Comparison of ENCODE assay signal across 20 mouse cellular contexts in genomic region chr8:115226781-115227583, GRCm38 (mm10).
DNase-seq lines count a peak whose midpoint lies in the region; ATAC-seq and TF ChIP-seq lines count a peak whose summit lies in the region.
"Had no signal": no experiment of that assay in that cellular context is flagged by ENCODE, and none has a peak within 500 bp of the region (broad histone marks: within the 10 kb centered on the region; RNA-seq: fewer than 3 reads in every experiment).

No protein-coding gene starts in this region.

- 63% methylated on average over 20 of the region's 20 CpGs for WGBS in lung, embryonic 14.5 days
- WGBS in liver, postnatal 0 days (ENCODE audit: insufficient replicate concordance) = 43% methylated on average over 20 of the region's 20 CpGs

- H3K27ac ChIP-seq in lung, embryonic 14.5 days (ENCODE audit: low read depth) = no peak overlapping the region
- H3K27ac ChIP-seq in CH12.LX (ENCODE audit: insufficient read depth, low read depth) = no peak overlapping the region
- H3K27ac ChIP-seq in liver, postnatal 0 days (ENCODE audit: low read depth) = no peak overlapping the region
- H3K27ac ChIP-seq: hindbrain, embryonic 15.5 days; left cerebral cortex, adult 2 months; limb, embryonic 12.5 days; liver, embryonic 14.5 days; midbrain, embryonic 12.5 days had no signal

- H3K79me2 ChIP-seq in CH12.LX (replicated peaks; ENCODE audit: control insufficient read depth, extremely low read depth, insufficient read depth, poor library complexity, severe bottlenecking) = no peaks in the 10 kb centered on the region

- no peaks in the 10 kb centered on the region; the same call in none of the 2 replicates for H3K4me1 ChIP-seq in lung, embryonic 14.5 days (ENCODE audit: insufficient read depth)
- peaks cover 0 to 11% of the 10 kb centered on the region in 2 experiments; a peak in 2 of 4 replicates for H3K4me1 ChIP-seq in CH12.LX (ENCODE audit: control insufficient read depth in 1 of 2, insufficient read depth in 2 of 2)
- no peaks in the 10 kb centered on the region for H3K4me1 ChIP-seq in liver, postnatal 0 days (ENCODE audit: insufficient read depth)
- H3K4me1 ChIP-seq: midbrain, embryonic 12.5 days had no signal

- peak; percentile 31 for DNase-seq in lung, embryonic 14.5 days
- no peak for DNase-seq in lung, postnatal 10 days
- DNase-seq in CH12.LX (ENCODE audit: extremely low read depth) = peak; percentile 56
- DNase-seq in thymus, postnatal 25 days = peak; percentile 22
- DNase-seq in liver, postnatal 0 days = no peak
- no peak for DNase-seq in urinary bladder, postnatal 4 days (ENCODE audit: low spot score in 2 of 2)
- DNase-seq: adrenal gland, adult 2 months; heart, adult 18-20 months; heart, postnatal 14 days; kidney, adult 18-20 months; kidney, postnatal 10 days; right cerebral cortex, adult 18-20 months had no signal

- dilution Hi-C loops in CH12.LX (cut with MboI; ENCODE audit: extremely low pct_ligation_motif_present, extremely low pct_unique_long_range_greater_than_20kb, low sequenced_read_pairs) = no loop called here

- in situ Hi-C loops in CH12.LX (cut with MboI; ENCODE audit: low pct_ligation_motif_present, low pct_unique_long_range_greater_than_20kb, low sequenced_read_pairs) = no loop called here

- TF ChIP-seq EP300 in CH12.LX (IDR thresholded peaks at IDR 0.05; ENCODE audit: low read length) = no peak
- TF ChIP-seq EP300 in liver, postnatal 0 days (IDR thresholded peaks at IDR 0.05; ENCODE audit: low read depth) = no peak

- no peak for TF ChIP-seq CTCF in lung, embryonic 14.5 days (IDR thresholded peaks at IDR 0.05; ENCODE audit: low read depth)
- TF ChIP-seq CTCF in CH12.LX (conservative IDR thresholded peaks at IDR 0.05 in 1 of 2, IDR thresholded peaks at IDR 0.05 in 1 of 2; ENCODE audit: low read depth in 2 of 2, low read length in 2 of 2) = no peak
- TF ChIP-seq CTCF in liver, postnatal 0 days (IDR thresholded peaks at IDR 0.05; ENCODE audit: low read depth) = no peak

- no peak overlapping the region for H3K4me2 ChIP-seq in lung, embryonic 14.5 days
- H3K4me2 ChIP-seq in CH12.LX (ENCODE audit: insufficient read depth, low read depth, poor library complexity, severe bottlenecking) = no peak overlapping the region
- H3K4me2 ChIP-seq in liver, postnatal 0 days (ENCODE audit: low read depth, low read length) = no peak overlapping the region
- H3K4me2 ChIP-seq: hindbrain, embryonic 15.5 days; limb, embryonic 12.5 days; midbrain, embryonic 12.5 days had no signal

- no peak for ATAC-seq in lung, embryonic 14.5 days (ENCODE audit: insufficient read depth)
- ATAC-seq in hematopoietic stem cell, adult 5-6 weeks (replicated peaks in 1 of 2; ENCODE audit: insufficient read depth in 1 of 2, low FRiP score in 2 of 2, low TSS enrichment in 1 of 2, low read depth in 1 of 2, poor library complexity in 2 of 2, severe bottlenecking in 2 of 2) = peak; percentile 33; a peak in 3 of 4 replicates
- ATAC-seq in liver, postnatal 0 days = no peak
- ATAC-seq: forebrain, embryonic 16.5 days had no signal

- H3K9me3 ChIP-seq in lung, embryonic 14.5 days (ENCODE audit: low read depth, low read length) = no peaks in the 10 kb centered on the region
- no peaks in the 10 kb centered on the region for H3K9me3 ChIP-seq in CH12.LX (replicated peaks; ENCODE audit: low read length)
- no peaks in the 10 kb centered on the region for H3K9me3 ChIP-seq in liver, postnatal 0 days (ENCODE audit: low read length)
- H3K9me3 ChIP-seq: hindbrain, embryonic 15.5 days; limb, embryonic 12.5 days; midbrain, embryonic 12.5 days had no signal

- TF ChIP-seq POLR2A in CH12.LX (IDR thresholded peaks at IDR 0.05; ENCODE audit: low read depth, low read length) = no peak

- H3K27me3 ChIP-seq in lung, embryonic 14.5 days (ENCODE audit: insufficient read depth, low read length) = no peaks in the 10 kb centered on the region
- H3K27me3 ChIP-seq in CH12.LX (replicated peaks) = no peaks in the 10 kb centered on the region
- no peaks in the 10 kb centered on the region for H3K27me3 ChIP-seq in liver, postnatal 0 days (ENCODE audit: insufficient read depth, low read length)
- H3K27me3 ChIP-seq: hindbrain, embryonic 15.5 days; midbrain, embryonic 12.5 days had no signal

- no peak for TF ChIP-seq RAD21 in CH12.LX (IDR thresholded peaks at IDR 0.05; ENCODE audit: low read depth, low read length)

- no peak overlapping the region for H3K9ac ChIP-seq in lung, embryonic 14.5 days
- no peak overlapping the region for H3K9ac ChIP-seq in CH12.LX (ENCODE audit: insufficient read depth, low read depth)
- H3K9ac ChIP-seq in liver, postnatal 0 days (replicated peaks) = no peak overlapping the region
- H3K9ac ChIP-seq: hindbrain, embryonic 15.5 days; limb, embryonic 12.5 days; liver, embryonic 14.5 days; midbrain, embryonic 12.5 days had no signal

- H3K36me3 ChIP-seq in lung, embryonic 14.5 days (ENCODE audit: insufficient read depth) = no peaks in the 10 kb centered on the region
- no peaks in the 10 kb centered on the region for H3K36me3 ChIP-seq in CH12.LX (replicated peaks in 1 of 2; ENCODE audit: control insufficient read depth in 1 of 2, insufficient read depth in 1 of 2, low read length in 1 of 2)
- no peaks in the 10 kb centered on the region for H3K36me3 ChIP-seq in liver, postnatal 0 days (replicated peaks; ENCODE audit: insufficient read depth, low read length)
- H3K36me3 ChIP-seq: hindbrain, embryonic 15.5 days; limb, embryonic 12.5 days; midbrain, embryonic 12.5 days had no signal

- no peak overlapping the region for H3K4me3 ChIP-seq in lung, embryonic 14.5 days (ENCODE audit: low read depth, low read length)
- no peak overlapping the region for H3K4me3 ChIP-seq in CH12.LX (replicated peaks in 1 of 3; ENCODE audit: low read depth in 2 of 3, low read length in 2 of 3, poor library complexity in 1 of 3)
- H3K4me3 ChIP-seq in liver, postnatal 0 days (ENCODE audit: low read depth, low read length) = no peak overlapping the region
- H3K4me3 ChIP-seq: hindbrain, embryonic 15.5 days; left cerebral cortex, adult 2 months; limb, embryonic 12.5 days; midbrain, embryonic 12.5 days; myocyte had no signal

TF ChIP-seq in CH12.LX, 34 proteins besides CTCF, POLR2A, EP300 and RAD21:
- no peak for TF ChIP-seq RCOR1 (conservative IDR thresholded peaks at IDR 0.05; ENCODE audit: low read depth, low read length)
- TF ChIP-seq ELF1 (IDR thresholded peaks at IDR 0.05; ENCODE audit: low read depth, low read length) = no peak
- peak; percentile 79 for TF ChIP-seq ZNF384 (IDR thresholded peaks at IDR 0.05; ENCODE audit: low read depth, low read length)
- TF ChIP-seq NRF1 (IDR thresholded peaks at IDR 0.05; ENCODE audit: low read depth, low read length) = no peak
TF ChIP-seq in CH12.LX: peak in this region for 1.

Comparison
In these comparisons a context has a peak if more than half of its experiments do, and no peak if none do; other contexts are left out.
1. DNase-seq: peak in lung, embryonic 14.5 days (single experiment), CH12.LX (single experiment) and thymus, postnatal 25 days (single experiment); none in lung, postnatal 10 days (single experiment), liver, postnatal 0 days (single experiment) and urinary bladder, postnatal 4 days (0 of 2).
2. ATAC-seq: peak in hematopoietic stem cell, adult 5-6 weeks (2 of 2); none in lung, embryonic 14.5 days (single experiment) and liver, postnatal 0 days (single experiment).